Mouse (Mus musculus) liver, embryonic 14.5 days (tissue): ENCODE measurements around the gene Tubg1.

ENCODE experiments used
- CTCF ChIP-seq: IDR thresholded peaks from 2 replicates; pipeline ENCODE4 v1.5.1; 2016; ENCODE audit warnings: antibody characterized with exemption, low read depth, control low read depth
- EP300 ChIP-seq: IDR thresholded peaks from 2 replicates; pipeline ENCODE4 v1.6.1; 2016; ENCODE audit warnings: antibody characterized with exemption, low read depth

- TF ChIP-seq CTCF = peak; percentile 71
- TF ChIP-seq EP300 = no peak
These were observed 12.0 kb downstream of the Tubg1 start for GRCm38 (mm10) chr11:101131701-101132100.
